Mouse (Mus musculus) mouse embryonic stem cell (cell line): Measurements from ENCODE around the gene G6pc.
"Not testable (repeated sequence)": the region's sequence is repeated elsewhere in the genome, so short reads cannot be mapped to it uniquely, and the experiment has no call there.

Experiments
- in situ Hi-C, 2 experiments: fragments of 300-500 bp; cut with MboI; formaldehyde crosslinking; loops; 1 replicate in 1 of 2; 3 replicates in 1 of 2; pipeline ENCODE4 v1.14.3; 2019 to 2020; ENCODE audit warnings: low sequenced_read_pairs in 2 of 2, low pct_unique_long_range_greater_than_20kb in 1 of 2, mixed read lengths in 1 of 2; ENCODE audit not compliant: unreplicated experiment in 1 of 2

G6pc gene

DNA sequence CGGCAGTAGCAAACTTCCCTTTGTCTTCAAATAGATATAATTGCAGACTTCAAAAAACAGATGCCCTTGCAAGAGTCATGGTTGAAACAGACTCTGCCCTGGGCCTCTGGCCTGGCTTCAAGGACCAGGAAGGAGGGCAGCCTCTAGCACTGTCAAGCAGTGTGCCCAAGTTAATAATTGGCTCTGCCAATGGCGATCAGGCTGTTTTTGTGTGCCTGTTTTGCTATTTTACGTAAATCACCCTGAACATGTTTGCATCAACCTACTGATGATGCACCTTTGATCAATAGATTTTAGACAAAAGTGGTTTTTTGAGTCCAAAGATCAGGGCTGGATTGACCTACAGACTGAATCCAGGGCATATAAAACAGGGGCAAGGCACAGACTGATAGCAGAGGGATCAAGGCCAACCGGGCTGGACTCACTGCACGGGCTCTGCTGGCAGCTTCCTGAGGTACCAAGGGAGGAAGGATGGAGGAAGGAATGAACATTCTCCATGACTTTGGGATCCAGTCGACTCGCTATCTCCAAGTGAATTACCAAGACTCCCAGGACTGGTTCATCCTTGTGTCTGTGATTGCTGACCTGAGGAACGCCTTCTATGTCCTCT is at the start of gene G6pc:
Gene G6pc (plus strand): TSS at position 236 of the 610 bp plus-strand sequence.
- in situ Hi-C loops = no loop called here

DNA sequence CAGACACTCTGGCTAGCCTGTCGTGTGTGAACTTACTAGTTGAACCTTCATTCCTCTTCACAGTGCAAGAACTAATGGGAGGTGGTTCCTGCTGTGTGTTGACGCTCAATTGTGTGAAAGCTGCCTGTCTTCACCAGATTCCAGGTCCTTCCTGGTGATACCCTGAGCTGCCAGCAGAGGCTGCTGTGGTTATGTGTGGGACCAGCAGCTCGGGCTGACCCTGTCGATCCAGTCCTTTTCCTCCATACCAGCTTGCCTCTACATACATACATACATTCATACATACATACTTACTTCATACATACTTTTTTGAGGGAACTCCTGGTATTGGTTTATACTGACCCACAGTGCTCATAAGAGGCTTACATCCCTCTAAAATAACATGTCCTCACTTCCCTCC is 43.8 kb upstream of the G6pc start:
- in situ Hi-C loops = no loop called here

DNA sequence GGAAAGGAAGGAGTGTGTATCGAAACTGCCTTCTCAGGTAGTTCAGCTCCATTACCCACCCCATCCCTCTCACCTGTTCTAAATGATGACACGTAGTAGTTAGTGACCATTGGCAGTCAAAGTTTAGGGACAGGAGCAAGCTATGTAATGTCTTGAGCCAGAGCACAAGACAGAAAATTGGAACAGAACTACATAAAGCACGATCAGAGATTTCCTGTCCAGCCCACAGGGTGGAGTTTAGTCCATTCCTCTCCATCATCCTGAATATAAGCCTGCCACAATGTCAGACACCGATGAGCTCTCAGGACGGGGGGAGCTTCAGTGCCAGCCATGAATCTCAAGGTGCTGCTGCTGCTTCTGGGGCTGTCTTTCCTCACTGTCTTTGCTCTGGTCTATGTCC is 42.6 kb upstream of the G6pc start, which contains the start of gene Aoc2:
Gene Aoc2 (plus strand): TSS at position 301 of the 400 bp plus-strand sequence.
- in situ Hi-C loops = no loop called here

DNA sequence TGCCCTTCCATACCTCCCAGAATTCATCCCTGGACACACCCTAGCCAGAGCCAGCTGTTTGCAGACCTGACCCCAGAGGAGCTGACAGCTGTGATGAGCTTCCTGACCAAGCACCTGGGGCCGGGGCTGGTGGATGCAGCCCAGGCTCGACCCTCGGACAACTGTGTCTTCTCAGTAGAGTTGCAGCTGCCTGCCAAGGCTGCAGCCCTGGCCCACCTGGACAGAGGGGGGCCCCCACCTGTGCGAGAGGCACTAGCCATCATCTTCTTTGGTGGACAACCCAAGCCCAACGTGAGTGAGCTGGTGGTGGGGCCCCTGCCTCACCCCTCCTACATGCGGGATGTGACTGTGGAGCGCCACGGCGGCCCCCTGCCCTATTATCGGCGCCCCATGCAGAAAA is 42.2 kb upstream of the G6pc start:
- in situ Hi-C loops = not testable (repeated sequence)

DNA sequence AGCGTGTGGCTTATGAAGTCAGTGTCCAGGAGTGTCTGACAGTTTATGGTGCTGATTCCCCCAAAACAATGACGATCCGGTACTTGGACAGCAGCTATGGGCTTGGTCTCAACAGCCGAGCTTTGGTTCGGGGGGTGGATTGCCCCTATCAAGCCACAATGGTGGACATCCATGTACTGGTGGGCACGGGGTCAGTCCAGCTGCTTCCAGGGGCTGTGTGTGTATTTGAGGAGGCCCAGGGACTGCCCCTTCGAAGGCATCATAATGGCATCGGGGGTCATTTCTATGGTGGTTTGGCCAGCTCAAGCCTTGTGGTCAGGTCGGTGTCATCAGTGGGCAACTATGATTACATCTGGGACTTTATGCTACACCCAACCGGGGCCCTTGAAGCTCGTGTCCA is 41.2 kb upstream of the G6pc start:
- in situ Hi-C loops = no loop called here

DNA sequence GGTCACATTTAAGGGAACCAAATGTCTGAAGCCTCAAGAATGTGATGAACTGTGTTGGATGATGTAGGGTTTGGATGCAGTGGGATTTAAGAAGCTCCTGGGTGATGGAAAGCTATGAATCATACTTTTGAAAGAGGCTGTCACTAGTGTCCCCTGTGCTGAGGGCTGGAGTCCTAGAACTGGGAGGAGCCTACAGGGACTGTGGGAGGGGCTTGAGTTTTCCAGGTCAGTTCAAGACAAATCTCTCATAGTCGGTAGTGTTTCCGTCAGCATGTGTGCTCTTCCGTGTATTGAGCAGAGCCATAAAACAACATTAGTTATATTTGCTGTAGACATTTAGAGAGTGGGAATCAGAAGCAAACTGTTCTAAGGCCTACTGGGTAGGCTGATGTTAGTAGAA is 40.0 kb upstream of the G6pc start:
- in situ Hi-C loops = no loop called here

DNA sequence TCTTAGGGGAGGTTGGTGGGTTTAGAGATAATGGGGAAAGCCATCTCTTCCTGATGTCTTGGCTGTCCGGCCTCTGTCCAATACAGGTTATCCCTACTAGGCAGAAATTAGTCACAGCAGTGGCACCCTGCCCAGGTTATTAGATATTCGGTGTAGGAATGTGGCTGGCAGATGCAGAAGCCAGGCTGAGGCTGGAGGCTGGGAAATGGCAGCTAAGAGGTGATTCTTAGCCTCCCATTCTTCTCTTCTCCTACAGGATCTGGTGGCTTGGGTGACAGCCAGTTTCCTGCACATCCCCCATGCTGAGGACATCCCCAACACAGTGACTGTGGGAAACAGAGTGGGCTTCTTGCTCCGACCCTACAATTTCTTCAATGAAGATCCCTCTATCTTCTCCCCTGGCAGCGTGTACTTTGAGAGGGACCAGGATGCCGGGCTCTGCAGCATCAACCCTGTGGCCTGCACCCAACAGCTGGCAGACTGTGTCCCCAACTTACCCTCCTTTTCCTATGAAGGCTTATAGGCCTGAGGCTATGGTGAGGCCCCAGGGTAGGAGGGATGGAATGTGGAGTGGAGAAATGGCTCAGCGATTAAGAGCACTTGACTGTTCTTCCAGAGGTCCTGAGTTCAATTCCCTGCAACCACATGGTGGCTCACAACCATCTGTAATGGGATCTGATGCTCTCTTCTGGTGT is 38.3 kb upstream of the G6pc start:
- in situ Hi-C loops = no loop called here

DNA sequence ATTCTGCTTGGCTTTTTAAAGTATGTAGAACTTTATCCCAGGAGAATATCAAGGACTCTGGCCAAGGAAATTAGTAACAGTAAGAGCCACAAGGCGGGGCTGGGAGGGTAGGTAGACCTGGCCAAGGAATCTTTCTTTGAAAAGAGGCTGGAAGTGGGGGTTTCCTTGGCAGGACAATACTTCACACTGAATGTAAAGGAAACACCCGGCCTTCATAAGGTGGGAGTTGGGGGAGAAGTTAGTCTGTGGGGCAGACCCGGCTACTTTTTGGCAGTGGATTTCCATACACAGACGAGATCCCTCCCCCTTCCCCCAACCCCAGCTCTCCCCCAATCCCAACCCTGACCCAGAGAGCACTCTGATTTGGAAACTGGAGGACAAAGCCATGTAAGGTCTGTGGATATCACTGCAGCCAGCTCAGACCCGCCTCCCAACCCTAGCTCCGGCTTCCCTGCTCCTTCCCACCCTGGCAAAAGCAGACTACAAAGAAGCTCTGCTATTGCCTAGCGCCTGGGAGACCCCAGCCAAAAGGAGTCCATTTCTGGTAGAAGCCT is 36.9 kb upstream of the G6pc start, which contains the start of gene Aoc3:
Gene Aoc3 (plus strand): TSS at position 235 of the 554 bp plus-strand sequence.
- in situ Hi-C loops = loop anchor here in 1 of 2 experiments (5.0 kb wide), 1 partner anchor 67 kb away; no protein-coding TSS in a partner anchor

DNA sequence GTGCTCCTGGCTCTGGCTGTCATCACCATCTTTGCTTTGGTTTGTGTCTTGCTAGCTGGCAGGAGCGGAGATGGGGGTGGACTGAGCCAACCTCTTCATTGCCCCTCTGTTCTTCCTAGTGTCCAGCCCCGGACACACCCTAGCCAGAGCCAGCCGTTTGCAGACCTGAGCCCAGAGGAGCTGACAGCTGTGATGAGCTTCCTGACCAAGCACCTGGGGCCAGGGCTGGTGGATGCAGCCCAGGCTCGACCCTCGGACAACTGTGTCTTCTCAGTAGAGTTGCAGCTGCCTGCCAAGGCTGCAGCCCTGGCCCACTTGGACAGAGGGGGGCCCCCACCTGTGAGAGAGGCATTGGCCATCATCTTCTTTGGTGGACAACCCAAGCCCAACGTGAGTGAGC is 36.4 kb upstream of the G6pc start:
- in situ Hi-C loops = loop anchor here in 1 of 2 experiments (5.0 kb wide), 1 partner anchor 66 kb away; no protein-coding TSS in a partner anchor

DNA sequence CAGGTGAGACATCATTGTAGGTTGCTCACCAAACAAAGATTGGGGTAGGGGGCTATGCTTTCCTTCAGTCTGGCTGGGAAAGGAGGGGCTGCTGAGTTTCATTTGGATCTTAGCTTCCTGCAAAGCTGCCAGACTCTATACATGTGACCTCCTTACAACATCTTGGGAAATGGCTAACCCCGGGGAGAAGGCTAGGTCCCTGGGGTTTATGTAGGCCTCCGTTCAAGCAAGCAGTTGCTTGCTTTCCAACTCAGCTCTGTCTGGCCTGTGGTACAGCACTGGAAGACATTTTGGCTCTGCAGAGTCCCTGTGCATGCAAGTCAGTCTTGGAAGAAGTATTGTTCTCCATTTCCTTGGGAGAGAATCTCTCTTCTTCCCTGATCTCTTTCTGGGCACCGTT is 34.8 kb upstream of the G6pc start:
- in situ Hi-C loops = loop anchor here in 1 of 2 experiments (5.0 kb wide), 1 partner anchor 65 kb away; no protein-coding TSS in a partner anchor

DNA sequence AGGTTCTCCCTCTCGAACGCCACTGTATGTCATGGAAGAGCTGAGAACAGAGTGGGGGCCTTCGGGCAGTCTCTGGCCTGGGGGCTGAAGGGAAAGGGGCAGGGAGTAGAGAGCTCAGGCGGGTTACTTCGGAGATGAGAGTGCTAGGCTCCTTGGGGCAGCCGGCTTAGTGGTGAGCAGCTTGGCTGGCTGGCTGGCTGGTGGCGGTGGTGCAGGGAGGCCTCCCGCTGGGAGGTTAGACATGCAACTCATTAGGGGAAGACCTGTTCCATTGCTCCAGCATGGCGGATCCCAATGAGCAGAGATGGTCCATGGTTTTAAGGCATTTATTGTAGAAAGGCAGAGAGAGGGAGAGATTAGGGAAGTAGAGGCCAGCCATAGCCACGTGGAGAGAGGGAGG is 33.3 kb upstream of the G6pc start:
- in situ Hi-C loops = loop anchor here in 1 of 2 experiments (5.0 kb wide), 1 partner anchor 63 kb away; no protein-coding TSS in a partner anchor

DNA sequence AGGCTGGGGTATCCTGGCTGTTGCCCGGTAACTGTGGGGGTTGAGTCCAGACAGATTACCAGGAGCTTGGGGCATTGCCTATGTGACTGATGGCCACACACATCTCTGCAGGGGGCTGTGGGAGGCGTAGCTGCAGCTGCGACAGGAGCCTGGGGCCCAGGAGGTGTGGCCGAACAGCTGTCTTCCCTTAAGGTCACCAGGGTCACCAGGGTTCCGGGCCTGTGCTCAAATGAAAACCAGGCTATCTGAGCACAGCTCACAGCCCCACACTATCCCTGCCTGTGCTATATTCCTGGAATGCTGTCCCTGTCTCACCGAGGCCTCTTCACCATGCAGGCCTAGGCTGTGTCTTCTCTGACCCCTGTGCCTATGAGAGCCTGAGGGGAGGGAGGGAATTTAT is 32.8 kb upstream of the G6pc start:
- in situ Hi-C loops = loop anchor here in 1 of 2 experiments (5.0 kb wide), 1 partner anchor 63 kb away; no protein-coding TSS in a partner anchor

DNA sequence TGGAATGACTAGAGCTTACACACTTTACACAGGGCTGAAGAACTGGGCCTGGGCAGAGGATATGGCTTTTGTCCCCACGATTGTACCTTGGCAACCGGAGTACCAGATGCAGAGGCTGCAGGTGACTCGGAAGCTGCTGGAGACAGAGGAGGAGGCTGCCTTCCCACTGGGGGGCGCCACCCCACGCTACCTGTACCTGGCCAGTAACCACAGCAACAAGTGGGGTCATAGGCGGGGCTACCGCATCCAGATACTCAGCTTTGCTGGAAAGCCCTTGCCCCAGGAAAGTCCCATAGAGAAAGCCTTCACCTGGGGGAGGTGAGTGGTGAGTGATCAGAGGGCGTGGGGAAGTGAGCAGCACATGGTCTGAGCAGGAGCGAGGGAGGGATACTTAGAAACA is 31.7 kb upstream of the G6pc start:
- in situ Hi-C loops = loop anchor here in 1 of 2 experiments (5.0 kb wide), 1 partner anchor 62 kb away; no protein-coding TSS in a partner anchor

DNA sequence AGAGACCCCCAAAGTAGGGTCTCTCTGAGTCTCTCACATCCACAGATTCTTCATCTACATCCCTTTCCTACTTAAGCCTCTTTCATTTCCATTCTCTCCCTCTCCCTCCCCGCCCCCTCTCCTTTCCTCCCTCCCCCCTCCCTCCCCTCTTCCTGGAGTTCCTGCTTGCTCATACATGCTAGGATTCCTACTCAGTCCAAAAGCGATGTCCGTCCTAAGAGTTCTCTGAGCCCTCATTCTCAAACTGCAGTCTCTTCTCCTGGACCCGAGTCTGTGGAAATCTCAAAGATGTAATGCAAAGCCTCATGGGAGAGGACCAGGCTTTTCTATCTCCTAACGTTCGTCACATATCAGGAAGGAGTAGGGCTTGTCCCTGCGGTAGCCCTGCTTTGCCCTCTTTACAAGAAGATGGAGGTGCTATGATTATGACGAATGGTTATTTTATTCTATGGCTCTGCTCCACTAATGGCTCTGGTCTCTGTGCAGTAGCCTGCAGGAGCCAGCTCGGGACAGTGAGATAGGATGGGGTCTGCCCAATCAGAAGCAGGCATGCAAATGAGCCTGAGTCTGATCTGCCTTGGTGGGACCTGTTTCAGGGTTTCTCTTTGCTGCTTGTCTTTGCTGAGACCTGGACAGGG is 29.1 kb upstream of the G6pc start:
- in situ Hi-C loops = loop anchor here in 1 of 2 experiments (5.0 kb wide), 1 partner anchor 59 kb away; no protein-coding TSS in a partner anchor

DNA sequence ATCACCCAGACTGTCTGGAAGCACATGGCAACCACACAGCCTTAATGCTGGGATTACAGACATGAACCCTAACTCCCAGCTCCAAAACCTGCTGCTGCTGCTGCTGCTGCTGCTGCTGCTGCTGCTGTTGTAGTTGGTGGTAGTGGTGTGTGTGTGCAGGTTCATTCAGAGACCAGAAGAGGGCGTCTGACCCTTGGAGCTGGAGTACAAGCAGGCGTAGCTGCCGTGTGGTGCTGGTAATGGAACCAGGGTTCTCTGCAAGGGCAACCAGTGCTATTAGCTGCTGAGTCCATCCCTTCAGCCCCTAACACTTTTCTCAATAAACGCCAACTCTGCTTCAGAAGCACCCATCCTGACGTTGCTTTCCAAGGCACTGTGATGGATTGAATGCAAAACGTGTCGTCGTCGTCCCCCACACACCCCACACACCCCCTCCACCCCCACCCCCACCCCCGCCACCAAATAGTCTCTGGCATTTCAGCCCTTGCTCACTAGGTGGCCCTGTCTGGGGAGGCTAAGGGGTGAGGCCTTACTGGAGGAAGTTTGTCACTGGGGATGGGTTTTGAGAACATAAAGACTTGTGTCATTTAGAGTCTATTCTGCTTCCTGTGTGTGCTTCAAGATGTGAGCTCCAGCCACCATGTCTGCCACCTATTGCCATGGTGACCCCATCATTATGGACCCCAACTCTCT is 20.1 kb upstream of the G6pc start:
- in situ Hi-C loops = no loop called here

DNA sequence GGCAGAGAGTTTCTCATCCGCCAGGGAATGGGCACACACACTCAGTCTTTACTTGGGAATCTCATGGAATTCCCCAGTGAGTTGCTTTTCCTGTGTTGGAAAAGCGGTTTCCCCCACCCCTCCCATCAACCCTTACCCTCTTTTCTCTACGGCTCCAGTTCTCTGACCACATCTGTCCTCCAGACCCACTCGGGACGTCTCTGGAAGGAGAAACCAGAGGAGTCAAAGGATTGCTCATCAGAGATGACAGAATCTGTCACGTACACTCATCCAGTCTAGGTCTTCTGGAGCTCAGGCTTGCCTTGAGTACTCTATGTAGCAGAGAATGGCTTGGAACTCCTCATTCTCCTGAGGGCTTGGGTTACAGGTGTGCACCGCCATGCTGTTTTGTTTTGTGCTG is 18.6 kb upstream of the G6pc start:
- in situ Hi-C loops = no loop called here

DNA sequence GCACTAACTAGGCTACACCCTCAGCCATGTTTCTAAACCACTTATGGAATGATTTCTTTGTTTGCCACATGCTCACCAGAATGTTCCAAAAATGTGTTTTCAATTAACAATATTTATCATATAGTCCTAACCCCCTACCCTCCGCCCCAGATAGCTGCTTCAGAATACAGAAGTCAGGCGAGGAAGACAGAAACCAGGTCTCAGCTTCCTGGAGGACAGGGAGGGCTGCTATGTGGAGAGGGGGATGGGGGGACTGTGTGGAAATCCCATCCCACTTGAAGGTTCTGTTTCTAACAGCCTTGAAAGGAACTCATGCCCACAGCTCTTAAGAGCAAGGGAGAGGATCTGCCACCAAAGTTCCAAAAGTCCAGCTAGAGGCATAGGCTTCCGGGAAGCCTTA is 18.1 kb upstream of the G6pc start:
- in situ Hi-C loops = no loop called here

DNA sequence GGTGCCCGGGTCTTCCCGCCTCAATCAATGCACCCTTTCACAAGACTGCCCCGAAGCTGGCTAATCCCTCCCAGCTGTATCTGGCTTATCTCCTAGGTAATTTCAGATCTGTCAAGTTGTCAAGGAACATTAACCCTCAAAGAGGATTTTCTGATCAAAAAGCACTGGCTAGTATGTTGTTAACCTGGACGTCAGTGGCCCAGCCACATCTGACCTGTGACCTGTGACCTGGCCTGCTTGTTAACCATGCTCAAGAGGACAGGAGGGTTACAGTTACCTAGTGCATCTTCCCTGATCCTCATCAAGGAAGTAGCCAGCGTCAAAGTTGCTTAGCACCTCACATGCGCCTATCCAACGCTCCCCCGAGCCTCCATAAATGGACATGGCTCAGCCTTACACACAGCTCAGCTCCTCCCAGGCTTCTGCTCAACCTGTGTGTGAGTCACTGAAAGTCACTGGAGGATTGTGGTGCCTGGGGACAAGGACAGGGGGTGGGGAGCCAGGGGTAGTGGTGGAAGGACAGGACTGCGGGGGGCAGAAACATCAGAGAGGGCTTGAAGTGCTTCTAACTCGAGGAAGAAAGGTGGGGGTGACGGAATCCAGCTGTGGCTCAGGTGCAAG is 16.2 kb upstream of the G6pc start:
- in situ Hi-C loops = no loop called here
